Mouse (Mus musculus): ENCODE data around the gene Fam186a. TPM values are rescaled to one million over a fixed set of nuclear protein-coding genes. Genes with fewer than 3 reads are reported as not detected.

The Fam186a gene
- polyA plus RNA-seq (2012; fragmentation: generic; extraction: Trizol): under 1 TPM in 1 of 2 experiments, not detected in 1; 0.01 TPM

DNA sequence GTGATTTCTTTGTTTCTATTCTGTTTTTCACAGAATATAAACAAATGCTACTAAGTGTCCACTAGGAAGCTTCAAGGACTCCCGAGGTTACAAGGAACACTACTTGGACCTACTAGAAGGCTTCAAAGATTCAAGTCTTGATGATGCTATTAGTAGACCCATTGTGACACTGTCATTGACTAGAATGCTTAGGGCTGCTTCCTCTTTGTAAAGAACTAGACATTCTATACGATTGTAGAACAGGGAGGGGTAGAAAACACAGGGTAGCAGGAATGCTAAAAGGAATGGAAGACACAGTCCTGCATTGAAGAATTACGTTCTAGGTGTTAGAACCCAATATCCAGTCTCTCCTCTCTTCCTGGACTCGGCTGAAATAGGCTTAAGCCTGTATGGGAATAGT, at the start of gene Fam186a:
Fam186a (minus strand) TSS at position 101 of the 400 bp plus-strand sequence.

DNA sequence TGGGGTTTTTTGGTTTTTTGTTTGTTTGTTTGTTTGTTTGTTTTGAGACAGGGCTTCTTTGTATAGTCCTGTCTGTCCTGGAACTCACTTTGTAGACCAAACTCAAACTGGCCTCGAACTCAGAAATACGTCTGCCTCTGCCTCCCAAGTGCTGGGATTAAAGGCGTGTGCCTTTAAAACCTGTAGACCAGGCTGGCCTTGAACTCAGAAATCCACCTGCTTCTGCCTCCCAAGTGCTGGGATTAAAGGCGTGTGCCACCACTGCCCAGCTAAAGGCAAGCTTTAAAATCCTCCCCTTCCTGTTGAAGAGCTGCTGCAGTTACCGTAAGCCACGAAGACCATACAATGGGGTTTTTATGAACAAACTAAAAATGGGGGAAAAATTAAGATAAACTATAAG, 2.9 kb upstream of the Fam186a start, which contains the start of gene Larp4:
Larp4 (plus strand) TSS at position 301 of the 400 bp plus-strand sequence.

DNA sequence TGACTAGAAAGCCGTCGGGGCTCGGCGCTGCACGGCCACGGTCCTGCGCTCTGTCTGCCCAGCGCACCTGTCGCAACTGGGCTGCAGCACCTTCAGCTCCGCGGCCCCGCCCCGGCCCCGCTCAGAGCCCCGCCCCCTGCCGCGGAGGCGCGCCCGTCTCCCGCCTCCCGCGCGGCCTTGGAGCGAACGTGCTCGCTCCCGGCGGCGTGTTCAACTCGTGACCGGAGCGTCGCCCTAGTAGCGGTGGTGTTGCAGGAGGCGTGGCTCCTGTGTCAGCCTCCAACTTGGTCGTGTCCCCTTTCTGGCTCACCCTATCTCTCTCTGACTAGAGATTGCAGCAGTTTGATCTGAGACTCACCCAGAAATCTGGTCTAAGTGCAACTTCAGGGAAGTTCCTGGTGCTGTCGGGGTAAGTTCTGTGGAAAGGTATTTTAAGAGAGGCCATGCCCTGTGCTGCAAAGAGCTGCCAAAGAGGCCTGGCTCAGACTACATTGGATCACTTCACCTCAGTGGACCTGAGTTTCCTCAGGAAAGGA, 91.5 kb downstream of the Fam186a start, which contains the start of gene Lima1:
Lima1 (minus strand) TSS at position 123 of the 536 bp plus-strand sequence.

Other genes starting within 250 kb of the Fam186a start
- gene Gpd1, start 249.5 kb downstream of the Fam186a start, polyA plus RNA-seq (2012; fragmentation: generic; extraction: Trizol): 1 to 10 TPM in 1 of 2 experiments, under 1 TPM in 1; 0.33 to 7.5 TPM
- 100 to 1,000 TPM; 101 to 413 TPM for gene Cox14, start 241.4 kb downstream of the Fam186a start, polyA plus RNA-seq (2012; fragmentation: generic; extraction: Trizol)
- gene Cers5, start 194.2 kb downstream of the Fam186a start, polyA plus RNA-seq (2012; fragmentation: generic; extraction: Trizol): 100 to 1,000 TPM in 1 of 2 experiments, 10 to 100 TPM in 1; 65.9 to 104 TPM
- 100 to 1,000 TPM in 1 of 2 experiments, 1 to 10 TPM in 1; 8.3 to 132 TPM for gene Lima1, start 91.6 kb downstream of the Fam186a start, polyA plus RNA-seq (2012; fragmentation: generic; extraction: Trizol)
- 1 to 10 TPM in 1 of 2 experiments, under 1 TPM in 1; 0.68 to 3.4 TPM for gene Larp4, start 3.0 kb upstream of the Fam186a start, polyA plus RNA-seq (2012; fragmentation: generic; extraction: Trizol)
- 10 to 100 TPM in 1 of 2 experiments, 1 to 10 TPM in 1; 1.5 to 12.1 TPM for gene Dip2b, start 71.6 kb upstream of the Fam186a start, polyA plus RNA-seq (2012; fragmentation: generic; extraction: Trizol)